Mouse (Mus musculus): ENCODE results near the gene Fopnl. TPM values are rescaled to one million over a fixed set of nuclear protein-coding genes. Genes with fewer than 3 reads are reported as not detected.

Gene Fopnl
- total and polyA plus RNA-seq, 3 experiments, result 44.8 to 46.9 TPM; not detected in 1

GRCm38 (mm10) chr16:14361362-14362098 lies 44.3 kb upstream of the Fopnl start, which contains the start of gene Abcc1:
Gene Abcc1 (plus strand): TSS chr16:14361558.
- peak within 1 kb of the TSS; percentile 75 to 88 for H3K4me3 ChIP-seq (ENCODE audit: control insufficient read depth in 1 of 2, insufficient read depth in 1 of 2, low read depth in 2 of 2, low read length in 2 of 2)
- H3K79me2 ChIP-seq (ENCODE audit: control insufficient read depth, insufficient read depth, low read length, poor library complexity), result peaks cover 49% of the 10 kb centered on the region
- no peaks in the 10 kb centered on the region for H3K9me3 ChIP-seq (replicated peaks; ENCODE audit: insufficient read depth, low read length)
- H3K27me3 ChIP-seq (ENCODE audit: control insufficient read depth in 1 of 2, insufficient read depth in 2 of 2, low read length in 2 of 2), result no peaks in the 10 kb centered on the region
- peak within 1 kb of the TSS; percentile 92 for H3K9ac ChIP-seq (ENCODE audit: control insufficient read depth, low read depth, low read length, poor library complexity, severe bottlenecking)
- H3K4me1 ChIP-seq (ENCODE audit: control insufficient read depth in 1 of 2, insufficient read depth in 2 of 2, low read length in 2 of 2), result peaks cover 36 to 57% of the 10 kb centered on the region in 2 experiments
- no peak for TF ChIP-seq SIN3A (IDR thresholded peaks at IDR 0.05; ENCODE audit: low read length)
- no peak for TF ChIP-seq BHLHE40 (IDR thresholded peaks at IDR 0.05; ENCODE audit: borderline replicate concordance, low read depth, low read length)
- TF ChIP-seq HCFC1 (IDR thresholded peaks at IDR 0.05; ENCODE audit: low read depth, low read length), result no peak; the same call in 1 of the 2 replicates
- peak; percentile 63; the same call in 1 of the 2 replicates for TF ChIP-seq ZMIZ1 (IDR thresholded peaks at IDR 0.05; ENCODE audit: low read depth, low read length)
- peak; percentile 54; the same call in 1 of the 2 replicates for TF ChIP-seq NRF1 (IDR thresholded peaks at IDR 0.05; ENCODE audit: insufficient read depth, low read depth, low read length, poor library complexity, severe bottlenecking)
- peak; percentile 71; the same call in 1 of the 2 replicates for TF ChIP-seq MXI1 (IDR thresholded peaks at IDR 0.05; ENCODE audit: low read depth, low read length)
- no peak for TF ChIP-seq USF1 (IDR thresholded peaks at IDR 0.05; ENCODE audit: low read depth, low read length)
- TF ChIP-seq SMC3 (IDR thresholded peaks at IDR 0.05; ENCODE audit: low read depth, low read length), result no peak
- TF ChIP-seq CHD1 (IDR thresholded peaks at IDR 0.05; ENCODE audit: low read depth, low read length), result no peak
- TF ChIP-seq MAZ (IDR thresholded peaks at IDR 0.05; ENCODE audit: low read depth, low read length), result no peak; the same call in 1 of the 2 replicates
- TF ChIP-seq TAL1 (IDR thresholded peaks at IDR 0.05; ENCODE audit: low read length), result no peak
- peak; percentile 65 for TF ChIP-seq NELFE (IDR thresholded peaks at IDR 0.05; ENCODE audit: low read depth, low read length)
- TF ChIP-seq TBP (IDR thresholded peaks at IDR 0.05; ENCODE audit: low read depth, low read length), result no peak; the same call in 1 of the 2 replicates
- TF ChIP-seq MYB (IDR thresholded peaks at IDR 0.05; ENCODE audit: low read depth, low read length), result no peak
- TF ChIP-seq ZKSCAN1 (IDR thresholded peaks at IDR 0.05; ENCODE audit: low read depth, low read length), result no peak
- TF ChIP-seq POLR2AphosphoS5 (IDR thresholded peaks at IDR 0.05; ENCODE audit: borderline replicate concordance, low read depth, low read length), result no peak
- peak; percentile 50; the same call in 1 of the 2 replicates for TF ChIP-seq TCF12 (IDR thresholded peaks at IDR 0.05; ENCODE audit: low read depth, low read length)
- TF ChIP-seq ETS1 (IDR thresholded peaks at IDR 0.05; ENCODE audit: low read depth, low read length), result no peak
- peak; percentile 59 for TF ChIP-seq MAX (IDR thresholded peaks at IDR 0.05; ENCODE audit: low read length)
- TF ChIP-seq MYC (IDR thresholded peaks at IDR 0.05; ENCODE audit: low read depth, low read length), result 0 out of 2 replicates have a peak, but pooled peaks have one; percentile 14
- TF ChIP-seq E2F4 (IDR thresholded peaks at IDR 0.05; ENCODE audit: borderline replicate concordance, low read depth, low read length), result no peak
- no peak for TF ChIP-seq GATA1 (IDR thresholded peaks at IDR 0.05; ENCODE audit: low read depth, low read length)
- no peak for TF ChIP-seq JUND (IDR thresholded peaks at IDR 0.05; ENCODE audit: low read depth, low read length)
- peak; percentile 45; the same call in 1 of the 2 replicates for TF ChIP-seq POLR2AphosphoS2 (IDR thresholded peaks at IDR 0.05; ENCODE audit: low read length)
- peak; percentile 77 to 92; a peak in 3 of 4 replicates for TF ChIP-seq POLR2A (IDR thresholded peaks at IDR 0.05; ENCODE audit: control insufficient read depth in 1 of 2, insufficient read depth in 1 of 2, low read depth in 1 of 2, low read length in 2 of 2, poor library complexity in 1 of 2)
- TF ChIP-seq USF2 (IDR thresholded peaks at IDR 0.05; ENCODE audit: borderline replicate concordance in 1 of 2, insufficient read depth in 1 of 2, low read depth in 1 of 2, low read length in 2 of 2), result no peak
- TF ChIP-seq MEF2A (IDR thresholded peaks at IDR 0.05; ENCODE audit: extremely low read depth, insufficient replicate concordance, low read depth, low read length, poor library complexity, severe bottlenecking), result no peak
- peak; percentile 80 for DNase-seq (ENCODE audit: low read depth, low spot score)
- H3K36me3 ChIP-seq (ENCODE audit: control insufficient read depth in 1 of 2, insufficient read depth in 2 of 2, low read length in 2 of 2), result peaks cover 0 to 58% of the 10 kb centered on the region in 2 experiments; a peak in 2 of 4 replicates
- H3K27ac ChIP-seq (ENCODE audit: control insufficient read depth, low read depth, low read length), result peak within 1 kb of the TSS; percentile 59

All from MEL (cell line).